Mouse (Mus musculus) lung, postnatal 4 days (tissue): ENCODE measurements around the gene Nedd4.

Experiments used
- DNase-seq, 2 experiments: peaks; one replicate each; pipeline ENCODE4 v3.0.0; 2021

Gene Nedd4

DNA sequence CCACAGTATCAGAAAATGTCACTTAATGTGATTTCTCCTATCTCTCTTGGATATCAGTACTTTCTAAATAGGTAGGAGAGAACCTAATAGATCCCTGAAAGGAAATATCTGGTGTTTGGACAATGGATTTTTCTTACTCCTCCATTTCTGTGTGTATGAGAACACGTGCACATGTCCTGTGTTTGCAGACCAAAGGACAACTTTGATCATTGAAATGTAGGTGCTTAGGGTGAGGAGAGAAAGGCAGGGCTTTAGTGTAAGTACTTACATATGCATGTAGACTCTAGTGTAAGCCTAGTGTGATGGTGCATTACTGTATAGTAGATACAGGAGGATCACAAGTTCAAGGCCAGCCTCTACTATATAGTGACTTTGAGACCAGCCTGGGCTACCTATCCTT, 21.1 kb downstream of the Nedd4 start:
- DNase-seq: no peak

DNA sequence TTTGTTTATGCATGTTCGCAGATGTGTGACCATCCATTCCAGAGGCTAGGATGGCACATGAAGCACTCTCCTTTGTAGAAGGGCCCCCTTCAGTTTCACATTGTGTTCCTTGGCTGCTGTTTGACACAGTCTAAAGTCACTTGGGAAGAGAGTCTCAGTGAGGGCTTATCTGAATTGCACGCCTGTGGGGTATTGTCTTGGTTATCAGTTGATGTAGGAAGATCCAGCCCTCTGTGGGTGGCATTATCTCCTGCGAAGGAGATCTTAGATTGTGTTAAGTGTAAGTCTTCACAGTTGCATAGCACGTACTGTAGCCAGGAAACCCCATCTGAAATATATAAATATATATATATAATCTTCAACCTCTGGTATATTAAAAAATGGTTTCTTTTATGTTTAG, 23.1 kb downstream of the Nedd4 start:
- no peak for DNase-seq

- DNase-seq: no peak
These were observed 24.4 kb downstream of the Nedd4 start for GRCm38 (mm10) chr9:72686506-72686905.

GRCm38 (mm10) chr9:72689522-72689921, 27.4 kb downstream of the Nedd4 start:
- DNase-seq: no peak

DNA sequence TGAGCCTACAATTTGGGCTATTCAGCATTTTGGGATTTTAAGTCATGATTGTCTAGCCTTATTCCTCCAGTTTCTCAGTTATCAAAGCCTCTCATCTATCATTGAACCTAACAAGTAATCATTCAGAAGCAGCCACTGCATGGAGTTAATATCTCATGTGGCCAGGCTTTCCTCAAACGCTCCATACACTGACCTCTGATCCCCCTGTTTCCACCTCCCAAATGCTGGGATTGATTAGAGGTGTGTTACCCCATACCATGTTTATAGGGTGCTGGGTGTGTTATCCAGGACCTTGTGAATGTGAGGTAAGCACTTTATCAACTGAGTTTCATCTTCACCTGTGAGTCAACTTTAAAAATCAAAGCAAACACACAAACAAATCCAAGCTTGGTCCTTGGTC, 28.7 kb downstream of the Nedd4 start:
- DNase-seq: no peak

DNA sequence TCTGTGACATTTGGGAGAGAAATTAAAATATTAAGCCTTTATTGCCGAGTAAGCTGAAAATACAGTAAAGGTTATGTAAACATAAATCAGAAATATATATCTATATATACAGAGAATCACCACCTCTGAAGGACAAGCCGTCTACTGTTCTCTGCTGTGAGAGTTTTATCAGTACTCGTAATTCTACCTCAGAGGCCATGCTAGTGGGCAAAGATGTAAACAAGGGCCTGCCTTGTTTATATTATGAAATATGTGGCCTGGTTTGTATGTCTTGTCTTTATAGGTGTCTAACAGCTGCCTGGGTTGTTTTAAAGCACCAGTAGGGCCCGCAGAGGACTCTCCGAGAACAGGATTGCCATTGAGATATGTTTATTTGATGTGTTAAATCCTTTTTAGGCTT, 29.8 kb downstream of the Nedd4 start:
- DNase-seq: no peak

DNA sequence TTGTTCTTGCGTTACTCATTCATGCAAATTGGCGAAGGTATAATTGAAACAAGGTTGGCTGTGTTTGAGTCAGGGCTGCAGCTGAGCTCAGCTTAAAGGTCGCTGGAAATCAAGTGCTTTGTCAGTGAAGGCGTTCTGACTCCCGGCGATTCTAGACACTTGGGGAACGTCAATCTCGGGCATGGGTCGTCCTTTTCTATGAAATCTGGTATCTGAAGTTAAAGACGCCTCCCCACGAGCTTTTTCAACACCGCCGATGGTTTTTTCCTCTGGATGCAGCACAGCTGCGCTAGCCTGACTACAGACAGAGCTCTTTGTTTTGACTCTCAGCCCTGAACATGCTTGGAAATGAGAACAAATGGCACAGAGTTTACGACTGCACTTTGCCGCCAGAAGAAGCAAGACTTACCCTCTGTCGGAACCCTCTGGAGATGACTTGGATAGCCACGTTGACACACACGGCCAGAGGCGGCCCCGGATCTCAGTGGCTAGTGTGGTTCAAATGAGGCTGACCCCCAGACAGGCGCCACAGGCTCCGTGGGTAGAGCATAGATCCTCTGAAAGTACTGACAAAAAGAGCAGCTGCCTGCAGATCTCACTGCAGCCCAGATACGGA, 31.0 kb downstream of the Nedd4 start:
- DNase-seq: no peak

DNA sequence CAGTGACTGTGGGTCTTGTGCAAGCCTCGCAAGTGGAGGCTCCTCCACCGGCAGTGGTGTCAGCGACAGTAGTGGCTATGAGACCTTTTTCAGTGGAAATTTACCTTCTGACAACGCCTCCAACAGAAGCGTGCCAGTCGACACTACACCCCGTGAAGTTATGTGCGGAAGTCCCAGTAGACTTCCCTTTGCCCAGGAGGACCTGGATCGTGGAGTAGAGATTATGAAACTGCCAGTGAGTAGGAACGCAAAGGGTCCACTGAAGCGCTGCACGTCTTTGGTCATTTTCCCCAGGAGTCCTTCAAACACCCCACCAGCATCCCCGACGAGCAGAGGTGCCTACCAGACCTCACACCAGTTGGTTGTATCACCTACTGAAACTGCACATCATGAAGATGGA, 31.7 kb downstream of the Nedd4 start:
- no peak for DNase-seq

DNA sequence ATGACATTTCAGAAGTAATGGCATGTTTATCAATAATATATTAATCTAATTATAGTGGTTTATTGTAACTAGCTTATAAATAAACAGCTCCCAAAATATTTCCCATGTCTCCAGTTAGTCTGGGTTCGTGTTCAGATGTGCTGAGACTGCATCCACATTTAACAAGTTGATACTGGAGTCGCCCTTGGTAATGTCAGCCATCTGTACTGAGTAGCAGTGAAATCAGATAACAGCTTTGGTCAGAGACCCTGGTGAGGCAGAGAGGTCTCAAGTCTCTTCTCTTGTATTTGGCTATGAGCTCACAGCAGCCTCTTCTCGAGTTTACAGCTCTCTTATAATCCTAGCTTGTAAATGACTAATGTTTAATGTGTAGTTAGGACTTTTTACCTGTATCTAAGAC, 34.4 kb downstream of the Nedd4 start:
- DNase-seq: no peak

- no peak for DNase-seq
These were observed 35.6 kb downstream of the Nedd4 start for GRCm38 (mm10) chr9:72697779-72698178.

DNA sequence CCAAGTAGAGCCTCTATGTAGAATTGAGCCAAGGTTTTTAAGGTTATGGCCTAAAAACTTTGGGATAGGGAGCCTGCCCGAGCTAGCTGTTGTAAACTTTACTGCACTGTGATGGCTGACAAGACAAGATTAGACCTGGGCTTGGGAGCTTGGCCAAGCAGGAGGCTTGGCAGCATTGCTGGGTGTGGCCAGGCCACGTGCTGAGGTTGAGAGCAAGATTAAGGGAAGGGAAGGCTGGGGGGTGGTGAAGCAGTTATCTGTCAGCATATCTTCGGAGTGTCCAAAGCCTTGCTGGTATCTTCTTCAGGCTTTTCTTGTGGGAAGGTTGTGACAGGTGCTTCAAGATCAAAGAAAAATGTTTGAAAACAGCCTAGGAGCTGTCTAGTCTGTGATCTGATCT, 37.6 kb downstream of the Nedd4 start:
- DNase-seq: no peak

DNA sequence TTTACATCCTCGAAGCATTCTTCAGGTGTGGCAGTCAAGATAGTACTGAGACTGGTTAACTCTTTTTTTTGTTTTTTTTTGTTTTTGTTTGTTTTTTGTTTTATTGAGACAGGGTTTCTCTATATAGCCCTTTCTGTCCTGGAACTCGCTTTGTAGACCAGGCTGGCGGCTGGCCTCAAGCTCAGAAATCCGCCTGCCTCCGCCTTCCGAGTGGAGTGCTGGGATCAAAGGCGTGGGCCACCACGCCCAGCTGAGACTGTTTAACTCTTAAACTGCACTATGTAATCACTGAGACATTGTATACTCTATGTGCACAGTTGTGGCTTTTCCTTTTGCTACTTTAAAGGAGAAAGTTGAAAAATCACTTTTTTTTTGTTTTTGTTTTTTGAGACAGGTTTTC, 39.3 kb downstream of the Nedd4 start:
- DNase-seq: no peak

DNA sequence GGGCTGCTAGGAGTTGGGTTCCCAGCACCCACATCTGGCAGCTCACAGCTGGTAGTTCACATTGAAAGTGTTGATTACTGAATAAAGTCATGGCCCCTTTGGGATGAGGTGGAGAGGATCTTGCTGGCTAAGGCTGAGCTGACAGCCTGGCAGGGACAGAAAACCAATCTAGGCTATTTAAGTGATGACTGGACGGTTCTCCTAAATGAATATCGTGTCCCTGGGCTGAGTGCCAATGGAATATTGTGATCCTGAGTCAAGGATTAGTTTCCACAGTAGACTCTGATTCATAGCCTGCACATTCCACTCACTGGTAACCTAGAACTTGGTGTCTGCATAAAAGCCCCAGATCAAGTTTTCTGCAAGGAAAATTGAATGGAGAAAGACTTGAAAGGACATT, 39.9 kb downstream of the Nedd4 start:
- no peak for DNase-seq

DNA sequence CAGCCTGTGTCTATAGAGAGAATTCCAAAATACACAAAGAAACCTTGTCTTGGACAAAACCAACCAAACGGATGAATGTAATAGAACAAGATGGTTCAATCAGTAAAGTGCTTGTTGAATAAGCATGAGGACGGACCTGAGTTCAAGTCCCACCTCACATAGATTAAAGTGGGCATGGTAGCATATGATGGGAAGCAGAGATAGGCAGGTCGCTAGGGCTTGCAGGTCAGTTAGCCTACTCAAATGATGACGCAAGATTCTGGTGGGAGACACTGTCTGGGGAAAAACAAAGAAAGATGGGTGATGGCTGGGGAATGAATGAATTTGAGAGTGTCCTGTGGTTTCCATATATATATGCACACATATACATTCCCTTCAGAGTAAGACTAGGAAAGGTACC, 41.0 kb downstream of the Nedd4 start:
- no peak for DNase-seq

GRCm38 (mm10) chr9:72703754-72704153, 41.6 kb downstream of the Nedd4 start:
- DNase-seq: no peak

GRCm38 (mm10) chr9:72705270-72705669, 43.1 kb downstream of the Nedd4 start:
- no peak for DNase-seq

GRCm38 (mm10) chr9:72707999-72708398, 45.9 kb downstream of the Nedd4 start:
- DNase-seq: no peak

- DNase-seq: no peak
These were observed 46.5 kb downstream of the Nedd4 start for GRCm38 (mm10) chr9:72708690-72709089.

GRCm38 (mm10) chr9:72710060-72710459, 47.9 kb downstream of the Nedd4 start:
- no peak for DNase-seq

DNA sequence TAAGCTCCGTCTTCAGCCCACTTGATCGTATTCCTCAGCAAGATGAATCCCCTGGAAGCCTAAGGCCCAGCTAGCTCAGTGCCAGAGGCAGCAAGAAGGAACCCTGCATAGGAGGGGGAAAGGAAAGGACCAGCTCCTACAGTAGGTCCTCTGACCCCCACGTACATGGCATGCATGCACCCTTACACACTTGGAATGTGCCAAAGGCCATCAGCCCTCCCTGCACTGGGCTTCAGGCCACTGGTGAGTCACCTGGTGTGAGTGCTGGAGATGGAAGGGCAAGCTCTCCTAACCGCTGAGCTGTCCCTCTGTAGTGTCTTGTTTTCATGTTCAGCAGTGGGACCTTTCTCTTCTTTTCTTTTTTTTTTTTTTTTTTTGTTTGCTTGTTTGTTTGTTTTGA, 52.8 kb downstream of the Nedd4 start:
- no peak for DNase-seq

- DNase-seq: no peak
These were observed 54.1 kb downstream of the Nedd4 start for GRCm38 (mm10) chr9:72716200-72716599.

DNA sequence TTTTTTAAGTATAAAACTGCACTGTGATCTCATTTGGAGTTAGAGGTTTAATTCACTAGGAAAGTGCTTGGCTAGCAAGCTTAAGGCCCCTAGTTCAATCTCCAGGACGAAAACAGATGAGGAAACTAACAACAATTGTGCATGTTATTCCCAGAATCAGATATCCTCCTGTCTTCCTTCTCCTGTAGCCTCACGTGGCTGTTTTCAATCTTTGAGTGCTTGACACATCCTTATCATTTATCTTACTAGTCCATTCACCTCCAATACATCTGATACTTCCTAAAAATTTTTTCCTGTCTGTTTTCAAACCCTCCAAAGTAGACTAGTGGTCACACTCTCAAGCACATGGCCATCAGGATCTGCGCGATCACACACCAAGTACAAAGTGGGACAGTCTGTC, 57.0 kb downstream of the Nedd4 start:
- no peak for DNase-seq

- no peak for DNase-seq
These were observed 59.1 kb downstream of the Nedd4 start for GRCm38 (mm10) chr9:72721221-72721620.

GRCm38 (mm10) chr9:72722622-72723021, 60.5 kb downstream of the Nedd4 start:
- DNase-seq: no peak

DNA sequence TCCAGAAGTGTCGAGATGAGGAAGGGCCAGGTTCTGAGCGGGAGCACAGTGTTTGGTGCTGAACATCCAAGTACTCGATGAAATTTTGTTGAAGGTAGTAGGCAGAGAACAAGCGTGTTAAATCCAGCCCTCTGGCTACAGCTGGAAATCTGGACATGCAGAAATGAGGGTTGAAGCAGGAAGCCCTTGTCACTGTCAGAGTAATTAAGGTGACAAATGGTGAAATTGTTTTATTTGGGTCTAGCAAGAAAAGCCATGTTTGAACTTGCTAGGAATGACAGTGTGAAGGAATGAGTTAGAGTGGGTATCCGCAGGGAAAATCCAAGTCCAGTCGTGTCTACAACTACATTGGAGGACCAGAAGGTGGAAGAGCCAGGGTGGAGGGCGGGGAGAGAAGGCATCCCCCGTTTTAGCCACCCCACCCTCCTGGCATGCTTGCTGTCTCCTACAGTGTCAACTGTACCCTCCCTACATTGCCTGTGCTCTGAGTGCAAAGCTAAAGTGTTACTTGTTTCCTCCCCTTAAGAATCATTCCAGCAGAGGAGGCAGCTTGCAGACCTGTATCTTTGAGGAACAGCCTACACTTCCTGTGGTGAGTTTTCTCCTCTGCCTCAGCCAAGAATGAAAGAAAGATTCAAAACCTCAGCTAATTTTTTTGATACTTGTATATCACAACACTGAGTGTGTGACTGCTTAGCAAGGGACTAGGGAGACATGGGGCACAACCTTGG, 62.5 kb downstream of the Nedd4 start:
- DNase-seq: no peak
